Mouse (Mus musculus) heart, postnatal 0 days (tissue): ENCODE measurements at regions not wholly inside any gene's neighbourhood (a gene's known extent, or its start where the extent isn't known, plus 50 kb on each side); places are given as distances from the start of the nearest gene placed in this dataset.
A peak's percentile ranks its signal among the peaks of the same experiment; 100 is the strongest.

Source experiments
- ATAC-seq: fragments of 200-750 bp; cut with Nextera tagmentation; 2 replicates; pipeline ENCODE4 v1.8.0; 2017; ENCODE audit warnings: low read depth, moderate number of reproducible peaks, moderate library complexity; ENCODE audit not compliant: insufficient read depth
- DNase-seq: peaks from one replicate; pipeline ENCODE4 v3.0.0-alpha.2; 2016; ENCODE audit warnings: low spot score
- H3K27ac ChIP-seq: fragments of 300-500 bp; sonication (generic); 2 replicates; pipeline ENCODE4 v1.5.1; 2014; ENCODE audit warnings: low read depth, mild to moderate bottlenecking
- H3K27me3 ChIP-seq: fragments of 300-500 bp; sonication (generic); 2 replicates; pipeline ENCODE4 v1.6.1; 2014; ENCODE audit warnings: low read length, mixed read lengths; ENCODE audit not compliant: control insufficient read depth, insufficient read depth
- H3K36me3 ChIP-seq: fragments of 300-500 bp; sonication (generic); replicated peaks from 2 replicates; pipeline ENCODE4 v1.6.1; 2014; ENCODE audit warnings: low read length, mixed read lengths; ENCODE audit not compliant: control insufficient read depth, insufficient read depth
- H3K4me1 ChIP-seq: fragments of 300-500 bp; sonication (generic); 2 replicates; pipeline ENCODE4 v1.6.1; 2014; ENCODE audit warnings: antibody characterized with exemption; ENCODE audit not compliant: control insufficient read depth, insufficient read depth
- H3K4me2 ChIP-seq: fragments of 300-500 bp; sonication (generic); 2 replicates; pipeline ENCODE4 v1.6.1; 2014; ENCODE audit warnings: low read depth, mild to moderate bottlenecking, low read length, moderate library complexity
- H3K4me3 ChIP-seq: fragments of 300-500 bp; sonication (generic); 2 replicates; pipeline ENCODE4 v1.5.1; 2014; ENCODE audit warnings: low read depth, low read length
- H3K9ac ChIP-seq: fragments of 300-500 bp; sonication (generic); replicated peaks from 2 replicates; pipeline ENCODE4 v1.6.1; 2014; ENCODE audit warnings: low read depth, low read length, mixed read lengths
- H3K9me3 ChIP-seq: fragments of 300-500 bp; sonication (generic); replicated peaks from 2 replicates; pipeline ENCODE4 v1.6.1; 2016; ENCODE audit warnings: low read length; ENCODE audit not compliant: control insufficient read depth
- CTCF ChIP-seq: IDR thresholded peaks from 2 replicates; pipeline ENCODE4 v1.5.1; 2016; ENCODE audit warnings: antibody characterized with exemption, control low read depth, low read depth
- EP300 ChIP-seq: IDR thresholded peaks from 2 replicates; pipeline ENCODE4 v1.6.1; 2016; ENCODE audit warnings: antibody characterized with exemption, low read depth
- WGBS: fragments of 180-500 bp; shearing (Covaris S2); extraction: QIAGEN DNeasy Blood & Tissue Kit; methylation state at CpG from one replicate; pipeline ENCODE4 v1.1.7; 2014; 5-methylcytosine and 5-hydroxymethylcytosine counted together

GRCm38 (mm10) chr15:93710493-93711149 lies 114.9 kb upstream of the Prickle1 start:
- TF ChIP-seq EP300 (no peak), CTCF (no peak)
- no peak overlapping the region for H3K4me2 ChIP-seq
- H3K27me3 ChIP-seq: no peaks in the 10 kb centered on the region
- no peak overlapping the region for H3K27ac ChIP-seq
- peaks cover 7% of the 10 kb centered on the region; the same call in 1 of the 2 replicates for H3K4me1 ChIP-seq
- DNase-seq: no peak
- no peak overlapping the region for H3K4me3 ChIP-seq
- no peak for ATAC-seq
- H3K9ac ChIP-seq: no peak overlapping the region
- H3K36me3 ChIP-seq: no peaks in the 10 kb centered on the region
- 90% methylated on average over 15 of the region's 15 CpGs for WGBS
- H3K9me3 ChIP-seq: no peaks in the 10 kb centered on the region

- Histone ChIP-seq H3K9me3 (no peaks in the 10 kb centered on the region), H3K27ac (no peak overlapping the region), H3K9ac (no peak overlapping the region), H3K4me2 (no peak overlapping the region), H3K27me3 (no peaks in the 10 kb centered on the region), H3K4me3 (no peak overlapping the region), H3K4me1 (peaks cover 7% of the 10 kb centered on the region; the same call in 1 of the 2 replicates), H3K36me3 (no peaks in the 10 kb centered on the region)
- TF ChIP-seq EP300 (no peak), CTCF (no peak)
- WGBS: 62% methylated on average over 11 of the region's 11 CpGs
- no peak for ATAC-seq
- DNase-seq: no peak
Measured at GRCm38 (mm10) chr15:93706366-93706930, 110.8 kb upstream of the Prickle1 start.

GRCm38 (mm10) chr15:93705651-93706050 lies 110.0 kb upstream of the Prickle1 start:
- Histone ChIP-seq H3K4me2 (no peak overlapping the region), H3K27ac (no peak overlapping the region), H3K27me3 (no peaks in the 10 kb centered on the region), H3K4me1 (peaks cover 7% of the 10 kb centered on the region; the same call in 1 of the 2 replicates), H3K9ac (no peak overlapping the region), H3K36me3 (no peaks in the 10 kb centered on the region), H3K4me3 (no peak overlapping the region), H3K9me3 (no peaks in the 10 kb centered on the region)
- ATAC-seq (no peak), DNase-seq (no peak)
- 87% methylated on average over 4 of the region's 4 CpGs for WGBS
- TF ChIP-seq EP300 (no peak), CTCF (no peak)

- H3K4me3 ChIP-seq: no peak overlapping the region
- DNase-seq (no peak), ATAC-seq (no peak)
- no peaks in the 10 kb centered on the region for H3K27me3 ChIP-seq
- H3K27ac ChIP-seq: no peak overlapping the region
- H3K9me3 ChIP-seq: no peaks in the 10 kb centered on the region
- no peaks in the 10 kb centered on the region for H3K36me3 ChIP-seq
- no peak for TF ChIP-seq EP300
- TF ChIP-seq CTCF: no peak
- no peak overlapping the region for H3K4me2 ChIP-seq
- no peak overlapping the region for H3K9ac ChIP-seq
- peaks cover 7% of the 10 kb centered on the region; the same call in 1 of the 2 replicates for H3K4me1 ChIP-seq
- 97% methylated on average over 1 of the region's 1 CpGs for WGBS
Measured at GRCm38 (mm10) chr15:93705109-93705508, 109.4 kb upstream of the Prickle1 start.

- H3K27me3 ChIP-seq: no peaks in the 10 kb centered on the region
- H3K4me2 ChIP-seq: no peak overlapping the region
- H3K36me3 ChIP-seq: no peaks in the 10 kb centered on the region
- no peak overlapping the region for H3K27ac ChIP-seq
- no peak overlapping the region for H3K4me3 ChIP-seq
- H3K9me3 ChIP-seq: no peaks in the 10 kb centered on the region
- ATAC-seq: no peak
- no peak for DNase-seq
- 86% methylated on average over 10 of the region's 10 CpGs for WGBS
- TF ChIP-seq EP300: no peak
- H3K9ac ChIP-seq: no peak overlapping the region
- peaks cover 19% of the 10 kb centered on the region; the same call in 1 of the 2 replicates for H3K4me1 ChIP-seq
Measured at GRCm38 (mm10) chr15:93701017-93701416, 105.3 kb upstream of the Prickle1 start.

GRCm38 (mm10) chr15:93699971-93700370 lies 104.3 kb upstream of the Prickle1 start:
- no peak for DNase-seq
- H3K9ac ChIP-seq: no peak overlapping the region
- H3K36me3 ChIP-seq: no peaks in the 10 kb centered on the region
- peaks cover 19% of the 10 kb centered on the region; the same call in 1 of the 2 replicates for H3K4me1 ChIP-seq
- WGBS: 50% methylated on average over 9 of the region's 9 CpGs
- TF ChIP-seq CTCF (peak; percentile 51), EP300 (no peak)
- no peak overlapping the region for H3K4me2 ChIP-seq
- H3K27ac ChIP-seq: peak overlapping the region; percentile 41; the same call in 1 of the 2 replicates
- no peak overlapping the region for H3K4me3 ChIP-seq
- H3K27me3 ChIP-seq: no peaks in the 10 kb centered on the region
- H3K9me3 ChIP-seq: no peaks in the 10 kb centered on the region
- ATAC-seq: no peak
